ENCODE assay signal across 8 mouse cellular contexts in genomic region chr17:5491801-5492745, GRCm38 (mm10). TPM values are rescaled to one million over a fixed set of nuclear protein-coding genes. Genes with fewer than 3 reads are reported as not detected.
A peak's percentile ranks its signal among the peaks of the same experiment; 100 is the strongest.
DNase-seq lines count a peak whose midpoint lies in the region; ATAC-seq lines count a peak whose summit lies in the region.

TSS of gene Zdhhc14 (plus strand) at chr17:5492557.

- peaks cover 38% of the 10 kb centered on the region for H3K4me1 ChIP-seq in hindbrain, embryonic 13.5 days (replicated peaks)

- H3K9ac ChIP-seq in hindbrain, embryonic 13.5 days = peak within 1 kb of the TSS; percentile 87

- peak; percentile 89 for ATAC-seq in hindbrain, embryonic 13.5 days (ENCODE audit: low FRiP score)

- H3K9me3 ChIP-seq in hindbrain, embryonic 13.5 days = no peaks in the 10 kb centered on the region

- H3K27me3 ChIP-seq in hindbrain, embryonic 13.5 days = peaks cover 15% of the 10 kb centered on the region

- no peaks in the 10 kb centered on the region for H3K36me3 ChIP-seq in hindbrain, embryonic 13.5 days

- WGBS in hindbrain, embryonic 13.5 days = under 1% methylated on average over 70 of the region's 70 CpGs

- peak within 1 kb of the TSS; percentile 88 for H3K4me2 ChIP-seq in hindbrain, embryonic 13.5 days

- H3K4me3 ChIP-seq in hindbrain, embryonic 13.5 days = peak within 1 kb of the TSS; percentile 80

- DNase-seq in WW6 (ENCODE audit: low read depth, low spot score) = peak; percentile 62
- peak; percentile 91 to 95 for DNase-seq in cerebellum, postnatal 36 days
- DNase-seq in frontal cortex, postnatal 25 days (ENCODE audit: low spot score in 2 of 2) = peak; percentile 88
- DNase-seq in layer of hippocampus, postnatal 25 days (ENCODE audit: extremely low spot score in 1 of 2, low spot score in 1 of 2) = peak; percentile 85 to 93
- DNase-seq in lung, postnatal 14 days = peak; percentile 92
- peak; percentile 90 for DNase-seq in ovary, postnatal 36 days (ENCODE audit: low spot score)
- DNase-seq in thymus, postnatal 14 days = peak; percentile 95

- H3K27ac ChIP-seq in hindbrain, embryonic 13.5 days = peak within 1 kb of the TSS; percentile 98

RNA-seq across cellular contexts. Expression of gene Zdhhc14, which starts in this region (rescaled TPM):
- polyA plus RNA-seq in hindbrain, embryonic 13.5 days (2015; fragmentation: Nextera tagmentation; extraction: Ambion mirVana) = 6.5 and 6.8 TPM in 2 replicates
- total RNA-seq in layer of hippocampus, postnatal 25 days (2021) = 10 to 100 TPM; 47.2 to 49.3 TPM

Comparison
In these comparisons a context has a peak if more than half of its experiments do, and no peak if none do; other contexts are left out.
1. Peak in every context shown above with its lines: DNase-seq, ATAC-seq, H3K4me3 ChIP-seq and H3K27ac ChIP-seq.